Mouse (Mus musculus): ENCODE results near the gene Vmn1r121. TPM values are rescaled to one million over a fixed set of nuclear protein-coding genes. Genes with fewer than 3 reads are reported as not detected.
"Not testable (repeated sequence)": the region's sequence is repeated elsewhere in the genome, so short reads cannot be mapped to it uniquely, and the experiment has no call there.

The Vmn1r121 gene
- total RNA-seq (2021) = not detected
- long read RNA-seq, experiment 1 = 0 reads
- long read RNA-seq, experiment 2 = 0 reads

DNA sequence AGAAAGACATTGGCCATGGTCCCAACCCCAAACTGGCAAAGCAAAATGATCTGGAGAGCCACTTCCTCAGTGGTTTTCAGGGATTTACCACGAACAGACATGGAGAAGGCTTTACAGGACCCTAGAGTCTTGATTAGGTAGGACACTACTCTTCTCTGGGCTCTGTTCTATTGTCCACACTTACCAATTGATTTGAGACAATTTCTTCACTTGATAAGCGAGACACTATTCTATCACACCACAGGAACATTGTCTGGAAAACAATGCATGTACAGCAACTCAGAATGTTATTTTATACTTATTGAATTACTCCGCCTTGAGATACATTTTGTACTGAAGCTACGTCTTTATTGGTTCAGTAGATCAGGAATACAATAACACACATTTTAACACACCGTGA lies at the start of gene Vmn1r121:
Vmn1r121 (minus strand) TSS at position 101 of the 400 bp plus-strand sequence.
- DNase-seq = not testable (repeated sequence)

DNA sequence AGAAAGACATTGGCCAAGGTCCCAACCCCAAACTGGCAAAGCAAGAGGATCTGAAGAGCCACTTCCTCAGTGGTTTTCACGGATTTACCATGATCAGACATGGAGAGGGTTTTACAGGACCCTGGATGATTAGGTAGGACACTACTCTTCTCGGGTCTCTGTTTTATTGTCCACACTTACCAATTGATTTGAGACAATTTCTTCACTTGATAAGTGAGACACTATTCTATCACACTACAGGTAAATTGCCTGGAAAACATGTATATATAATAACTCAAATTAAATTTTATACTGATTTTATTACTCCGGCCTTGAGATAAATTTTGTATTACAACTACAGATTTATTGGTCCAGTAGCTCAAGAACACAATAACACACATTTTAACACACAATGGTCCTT lies 35.7 kb upstream of the Vmn1r121 start, which contains the start of gene Vmn1r122:
Vmn1r122 (minus strand) TSS at position 101 of the 400 bp plus-strand sequence.
- DNase-seq = not testable (repeated sequence)

GRCm38 (mm10) chr7:21053684-21054083 lies 44.6 kb downstream of the Vmn1r121 start, which contains the start of gene Vmn1r120:
Gene Vmn1r120, minus strand, starts transcription at chr7:21053784.
- not testable (repeated sequence) for DNase-seq

Other genes with a start within 250 kb of the Vmn1r121 start
- not detected for gene Vmn1r116, start 226.3 kb downstream of the Vmn1r121 start, total RNA-seq (2021)
- gene Vmn1r117, start 214.4 kb downstream of the Vmn1r121 start, total RNA-seq (2021) = not detected
- not detected for gene Vmn1r118, start 186.2 kb downstream of the Vmn1r121 start, total RNA-seq (2021)
- not detected for gene Vmn1r119, start 86.1 kb downstream of the Vmn1r121 start, total RNA-seq (2021)
- not detected for gene Vmn1r120, start 44.7 kb downstream of the Vmn1r121 start, total RNA-seq (2021)
- gene Vmn1r122, start 35.6 kb upstream of the Vmn1r121 start, total RNA-seq (2021) = not detected
- not detected for gene Vmn1r123, start 63.7 kb upstream of the Vmn1r121 start, total RNA-seq (2021)
- gene Gm5157, start 91.9 kb upstream of the Vmn1r121 start, total RNA-seq (2021) = not detected
- gene Vmn1r124, start 162.1 kb upstream of the Vmn1r121 start, total RNA-seq (2021) = not detected
- gene Vmn1r125, start 173.7 kb upstream of the Vmn1r121 start, total RNA-seq (2021) = not detected
- gene Vmn1r126, start 203.0 kb upstream of the Vmn1r121 start, total RNA-seq (2021) = not detected
- not detected for gene Vmn1r127, start 221.3 kb upstream of the Vmn1r121 start, total RNA-seq (2021)